Mouse (Mus musculus): ENCODE data around the gene Mfrp. TPM values are rescaled to one million over a fixed set of nuclear protein-coding genes. Genes with fewer than 3 reads are reported as not detected.
"Not testable (repeated sequence)": the region's sequence is repeated elsewhere in the genome, so short reads cannot be mapped to it uniquely, and the experiment has no call there.

Mfrp gene
- total RNA-seq, 2 experiments from 2014 or later, result not detected

DNA sequence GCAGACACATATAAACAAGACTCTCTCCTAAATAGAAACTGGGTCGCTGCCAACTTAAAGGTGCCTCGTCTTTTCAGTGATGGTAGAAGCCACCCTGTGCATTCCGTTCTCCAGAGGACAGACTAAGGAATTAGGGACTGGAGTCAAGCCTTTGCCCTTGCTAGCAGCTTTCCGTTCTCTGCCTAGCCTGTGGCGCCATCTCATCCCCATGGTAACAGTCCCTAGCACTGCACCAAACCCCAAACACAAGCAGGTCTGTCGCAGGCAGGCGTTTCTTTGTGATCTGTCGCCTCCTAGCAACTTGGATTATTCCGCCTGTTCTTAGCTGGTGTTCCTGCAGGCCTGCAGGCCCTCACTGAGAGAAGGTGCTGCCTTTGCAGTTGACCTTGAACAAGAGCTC is 5.0 kb upstream of the Mfrp start:
- intact Hi-C loops (cut with DNase I), result no loop called here
- no peak for DNase-seq

DNA sequence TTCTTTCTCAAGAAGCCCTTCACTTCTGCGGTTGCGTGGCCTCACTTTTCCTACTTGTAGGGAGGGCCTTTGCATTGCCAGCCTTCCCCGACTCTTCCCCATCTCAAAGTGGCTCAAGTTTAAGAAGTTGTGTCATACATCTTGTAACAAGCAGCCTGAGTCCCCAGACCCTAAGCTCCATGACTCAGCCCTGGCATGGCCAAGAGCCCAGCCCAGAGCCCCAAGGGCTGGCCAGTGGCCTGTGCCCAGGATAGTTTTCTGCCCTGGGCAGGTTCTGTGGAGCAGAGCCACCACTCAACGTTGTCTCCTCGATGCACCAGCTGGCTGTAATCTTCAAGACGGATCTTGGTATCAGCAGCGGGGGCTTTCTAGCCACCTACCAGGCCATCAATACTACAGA is 3.4 kb downstream of the Mfrp start:
- no peak for DNase-seq
- intact Hi-C loops (cut with DNase I), result no loop called here

DNA sequence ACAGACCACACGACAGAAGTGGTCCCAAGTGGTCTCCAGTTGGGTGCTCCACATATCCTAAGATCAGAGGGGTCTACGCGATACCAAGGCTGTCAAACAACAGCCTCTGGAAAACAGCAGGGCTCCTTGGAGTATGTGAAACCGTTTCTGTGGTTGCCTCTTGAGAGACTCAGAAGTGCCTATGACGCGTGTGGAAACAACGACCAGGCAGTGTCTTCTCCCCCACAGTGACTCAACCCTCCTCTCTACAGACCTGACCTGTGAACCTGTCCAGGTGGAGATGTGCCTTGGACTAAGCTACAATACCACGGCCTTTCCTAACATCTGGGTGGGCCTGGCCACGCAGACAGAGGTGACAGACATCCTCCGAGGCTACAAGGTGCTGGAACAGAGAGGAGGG is 4.3 kb downstream of the Mfrp start:
- intact Hi-C loops (cut with DNase I), result no loop called here
- DNase-seq, result no peak

DNA sequence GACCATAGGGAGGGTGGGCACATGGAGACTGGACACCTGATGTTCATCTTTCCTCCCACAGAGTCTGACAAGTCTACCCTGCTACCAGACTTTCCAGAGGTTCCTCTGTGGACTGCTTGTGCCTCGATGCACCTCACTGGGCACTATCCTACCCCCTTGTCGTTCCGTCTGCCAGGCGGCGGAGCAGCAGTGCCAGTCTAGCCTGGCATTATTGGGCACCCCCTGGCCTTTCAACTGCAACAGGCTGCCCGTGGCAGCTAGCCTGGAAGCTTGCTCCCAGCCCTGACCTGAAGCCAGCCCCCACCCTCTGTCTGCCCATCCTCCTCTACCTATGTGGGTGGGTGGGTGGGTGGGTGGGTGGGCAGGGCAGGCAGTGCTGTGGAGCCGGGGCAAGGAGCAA is 4.7 kb downstream of the Mfrp start:
- intact Hi-C loops (cut with DNase I), result no loop called here
- no peak for DNase-seq

DNA sequence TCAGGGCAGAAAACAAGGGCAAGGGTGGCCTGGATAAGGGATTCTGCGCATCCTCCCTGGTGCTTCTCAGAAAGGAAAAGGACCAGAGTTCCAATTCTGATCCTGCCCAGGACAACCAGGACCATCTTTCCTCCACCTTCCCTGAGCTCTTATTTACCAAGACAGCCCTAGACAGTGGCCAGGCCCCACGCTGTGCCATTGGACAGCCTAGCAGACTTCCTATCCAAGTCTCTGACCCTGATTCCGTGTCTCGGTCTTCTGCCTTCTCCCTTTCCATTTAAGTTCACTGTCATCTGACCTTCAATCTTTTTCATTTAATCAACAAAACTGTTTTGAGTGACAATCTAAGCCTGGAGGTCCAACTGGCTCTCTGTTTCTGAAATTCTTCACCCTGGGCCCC is 5.1 kb downstream of the Mfrp start:
- intact Hi-C loops (cut with DNase I), result no loop called here
- peak in 1 of 2 experiments; percentile 3 for DNase-seq

DNA sequence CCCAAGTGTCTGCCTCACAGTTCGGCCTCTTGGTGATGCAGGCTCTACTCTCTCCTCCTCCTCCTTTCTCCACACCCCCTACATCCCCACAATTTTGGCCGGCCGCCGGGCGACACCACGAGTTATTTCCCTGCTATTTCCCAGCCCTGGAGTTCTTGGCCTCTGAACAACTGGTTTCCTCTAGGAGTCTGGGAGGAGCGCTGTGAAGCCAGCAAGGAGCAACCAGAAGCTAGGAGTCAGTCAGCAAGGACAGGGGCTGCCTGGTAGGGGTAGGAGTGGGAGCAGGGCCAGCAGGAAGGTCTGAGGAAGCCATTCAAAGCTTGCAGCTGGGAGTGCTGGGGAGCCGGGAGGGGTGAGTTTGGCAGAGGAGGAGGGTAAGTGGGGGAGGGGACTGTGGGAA is 5.6 kb downstream of the Mfrp start, which contains the start of gene C1qtnf5:
Gene C1qtnf5 (plus strand): TSS at position 136 of the 400 bp plus-strand sequence.
- intact Hi-C loops (cut with DNase I), result no loop called here

DNA sequence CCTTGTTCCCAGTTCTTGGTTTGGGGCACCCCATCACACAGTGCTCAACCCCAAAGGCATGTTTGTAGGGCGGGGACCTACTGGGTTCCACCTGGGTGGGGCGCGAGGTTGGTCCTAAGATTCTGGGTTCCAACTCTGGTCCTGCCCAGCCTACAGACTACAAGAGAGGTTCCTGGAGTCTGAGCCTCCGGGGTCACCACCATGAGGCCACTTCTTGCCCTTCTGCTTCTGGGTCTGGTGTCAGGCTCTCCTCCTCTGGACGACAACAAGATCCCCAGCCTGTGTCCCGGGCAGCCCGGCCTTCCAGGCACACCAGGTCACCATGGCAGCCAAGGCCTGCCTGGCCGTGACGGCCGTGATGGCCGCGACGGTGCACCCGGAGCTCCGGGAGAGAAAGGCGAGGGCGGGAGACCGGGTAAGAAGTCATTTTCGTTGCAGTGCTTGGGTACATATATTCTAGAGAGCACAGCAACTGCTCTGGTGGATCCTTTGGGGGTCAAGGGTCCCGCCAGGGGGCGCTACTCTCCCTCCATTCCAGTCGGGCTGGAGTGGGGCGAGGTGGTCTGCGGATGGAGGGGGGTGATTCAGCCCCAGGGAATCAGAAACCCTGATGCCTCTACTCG is 6.1 kb downstream of the Mfrp start:
- intact Hi-C loops (cut with DNase I), result no loop called here
- DNase-seq, result peak in 1 of 2 experiments; percentile 38

More for the DNA sequence above, 5.6 kb downstream of the Mfrp start, which contains the start of gene C1qtnf5:
- DNase-seq, result peak; percentile 81 to 93

DNA sequence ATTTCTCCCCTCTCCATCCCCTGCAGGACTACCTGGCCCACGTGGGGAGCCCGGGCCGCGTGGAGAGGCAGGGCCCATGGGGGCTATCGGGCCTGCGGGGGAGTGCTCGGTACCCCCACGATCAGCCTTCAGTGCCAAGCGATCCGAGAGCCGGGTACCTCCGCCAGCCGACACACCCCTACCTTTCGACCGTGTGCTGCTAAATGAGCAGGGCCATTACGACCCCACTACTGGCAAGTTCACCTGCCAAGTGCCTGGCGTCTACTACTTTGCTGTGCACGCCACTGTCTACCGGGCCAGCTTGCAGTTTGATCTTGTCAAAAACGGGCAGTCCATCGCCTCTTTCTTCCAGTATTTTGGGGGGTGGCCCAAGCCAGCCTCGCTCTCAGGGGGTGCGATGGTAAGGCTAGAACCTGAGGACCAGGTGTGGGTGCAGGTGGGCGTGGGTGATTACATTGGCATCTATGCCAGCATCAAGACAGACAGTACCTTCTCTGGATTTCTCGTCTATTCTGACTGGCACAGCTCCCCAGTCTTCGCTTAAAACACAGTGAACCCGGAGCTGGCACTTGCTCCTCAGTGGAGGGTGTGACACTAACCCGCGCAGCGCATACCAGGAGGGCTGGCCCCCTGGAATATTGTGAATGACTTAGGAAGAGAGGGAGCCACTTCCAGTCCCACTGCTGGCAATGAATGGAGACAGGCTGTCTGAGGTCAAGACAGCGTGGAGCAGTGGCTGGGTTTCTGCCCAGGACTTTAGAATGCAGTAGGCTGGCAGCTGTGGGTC is 6.9 kb downstream of the Mfrp start:
- peak in 1 of 2 experiments; percentile 8 for DNase-seq
- intact Hi-C loops (cut with DNase I), result no loop called here

DNA sequence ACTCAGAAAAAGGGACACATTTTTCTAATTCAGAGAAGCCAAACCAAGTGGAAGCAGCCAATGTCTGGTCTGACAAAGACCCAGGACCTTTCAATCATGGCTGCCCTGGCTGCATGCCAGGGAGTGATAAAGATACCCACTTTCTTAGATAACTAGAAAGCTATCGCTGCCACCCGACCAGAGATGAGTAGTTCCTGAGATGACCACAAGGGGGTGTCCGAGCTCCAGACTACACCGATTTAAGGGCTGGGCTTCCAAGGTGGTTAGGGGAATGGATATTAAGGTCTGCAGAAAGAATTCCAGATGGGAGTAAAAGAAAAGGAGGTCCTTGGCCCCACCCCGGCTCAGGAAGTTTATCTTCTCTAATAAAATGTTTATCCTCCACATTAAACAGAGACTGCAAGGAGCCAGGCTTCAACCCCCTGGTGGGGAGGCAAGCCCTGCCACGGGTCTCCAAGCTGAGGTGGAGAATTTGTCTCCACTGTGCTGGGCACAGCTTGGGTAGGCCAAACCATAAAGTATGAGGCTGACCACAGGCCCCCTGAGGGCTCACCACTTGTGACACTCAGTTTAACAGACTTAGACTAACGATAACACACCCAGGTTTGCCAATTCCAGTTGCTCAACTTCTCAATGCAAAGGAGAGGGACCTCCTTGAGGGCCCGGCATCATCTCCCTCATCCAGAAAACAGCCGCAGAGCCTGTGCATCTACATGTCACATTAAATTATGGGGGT is 8.0 kb downstream of the Mfrp start:
- intact Hi-C loops (cut with DNase I), result no loop called here

DNA sequence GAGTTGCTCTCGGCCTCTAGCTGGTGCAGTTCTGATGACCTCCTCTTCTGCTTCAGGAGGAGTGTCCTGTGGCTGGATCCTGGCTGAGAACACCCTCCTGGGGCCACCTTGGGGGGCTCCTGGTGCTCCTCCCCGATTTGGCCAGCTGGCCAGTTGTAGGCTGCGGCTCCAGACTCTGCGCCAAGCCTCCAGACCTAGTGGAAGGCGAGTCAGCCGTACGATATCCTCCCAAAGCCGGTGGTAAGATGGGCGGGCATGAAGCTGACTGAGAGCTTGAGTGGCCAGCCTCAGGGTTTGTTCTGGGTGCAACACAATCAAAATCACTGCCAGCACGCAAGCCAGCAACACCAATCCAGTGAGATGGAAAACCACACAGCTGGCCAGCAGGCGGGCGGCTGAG is 10.4 kb downstream of the Mfrp start:
- DNase-seq; intact Hi-C loops (cut with DNase I): not testable (repeated sequence)

More for the DNA sequence above, 8.0 kb downstream of the Mfrp start:
- peak; percentile 58 to 73 for DNase-seq

DNA sequence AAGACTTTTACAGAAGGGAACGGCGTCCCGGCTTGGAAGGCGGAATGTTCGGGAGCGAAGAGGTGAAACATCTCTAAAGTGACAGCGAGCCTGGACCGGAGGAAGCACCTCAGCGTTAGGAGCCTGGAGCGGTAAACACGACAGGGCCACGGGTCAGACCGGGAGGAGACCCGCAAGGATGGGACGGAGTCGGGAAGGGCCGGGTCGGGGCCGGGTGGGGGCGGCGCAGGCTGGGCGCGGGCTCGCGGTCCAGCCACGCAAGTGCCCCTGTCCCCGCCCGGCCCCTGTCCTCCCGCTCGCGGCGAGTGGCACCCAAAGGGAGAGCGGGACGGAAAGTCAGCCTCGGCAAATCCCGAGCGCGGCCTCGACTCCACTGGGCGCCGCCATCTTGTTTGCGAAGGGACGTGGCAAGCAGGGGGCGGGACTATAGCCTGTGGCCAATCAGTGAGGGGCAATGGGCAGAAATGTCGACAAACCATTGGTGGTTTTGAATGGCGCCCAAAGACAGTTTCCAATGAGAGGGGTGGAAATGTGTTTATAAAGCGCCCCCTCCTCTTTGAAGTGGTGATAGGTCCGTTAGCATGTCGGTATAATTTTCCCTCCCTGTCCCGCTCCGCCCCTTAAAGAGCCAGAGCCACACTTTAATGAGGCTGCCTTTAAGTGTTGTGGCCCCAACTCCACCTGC is 11.7 kb downstream of the Mfrp start, which contains the start of the genes Gm49380 and Rnf26:
Gene Gm49380 (minus strand): TSS at position 396 of the 685 bp plus-strand sequence.
Gene Rnf26 (minus strand): TSS at position 413 of the 685 bp plus-strand sequence.
- intact Hi-C loops (cut with DNase I), result no loop called here
- DNase-seq, result peak; percentile 87 to 95

DNA sequence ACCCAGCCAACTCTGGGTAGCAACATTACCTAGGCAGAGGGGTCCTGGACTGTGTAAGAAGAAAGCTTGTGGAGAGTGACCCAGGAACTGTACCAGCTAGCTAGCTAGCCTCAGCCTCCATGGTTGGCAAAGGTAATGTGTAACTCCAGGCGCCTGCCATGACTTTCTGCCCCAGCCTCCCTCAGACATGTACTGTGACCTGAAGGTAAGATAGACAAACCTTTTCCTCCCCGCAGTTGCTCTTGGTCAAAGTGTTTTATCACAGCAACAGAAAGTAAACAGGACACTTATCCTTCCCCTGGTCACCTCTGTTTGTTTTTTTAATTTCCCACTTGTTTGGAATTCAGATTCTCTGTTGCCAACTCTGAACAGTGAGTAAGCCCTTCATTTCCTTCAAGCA is 12.9 kb downstream of the Mfrp start:
- peak in 1 of 2 experiments; percentile 1 for DNase-seq
- intact Hi-C loops (cut with DNase I), result no loop called here

DNA sequence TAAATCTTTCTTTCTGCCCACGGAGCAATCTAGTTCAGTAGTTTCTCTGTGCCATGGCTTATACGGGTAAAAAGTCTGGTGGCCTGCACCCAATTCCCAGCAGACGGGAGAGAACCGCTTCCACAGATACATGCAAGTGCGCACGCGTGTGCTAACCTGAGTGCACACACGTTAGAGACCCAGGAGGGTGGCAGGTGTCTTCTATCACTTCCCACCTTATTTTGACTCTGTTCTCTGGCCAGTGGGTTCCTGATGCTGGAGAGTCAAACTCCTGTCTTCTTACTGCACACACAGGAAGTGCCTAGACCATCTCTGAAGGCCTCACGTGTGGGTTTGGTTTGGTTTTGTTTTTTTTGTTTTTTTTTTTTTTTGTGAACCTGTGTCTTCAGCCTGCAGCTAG is 14.1 kb downstream of the Mfrp start:
- peak in 1 of 2 experiments; percentile 0 for DNase-seq
- intact Hi-C loops (cut with DNase I), result no loop called here

DNA sequence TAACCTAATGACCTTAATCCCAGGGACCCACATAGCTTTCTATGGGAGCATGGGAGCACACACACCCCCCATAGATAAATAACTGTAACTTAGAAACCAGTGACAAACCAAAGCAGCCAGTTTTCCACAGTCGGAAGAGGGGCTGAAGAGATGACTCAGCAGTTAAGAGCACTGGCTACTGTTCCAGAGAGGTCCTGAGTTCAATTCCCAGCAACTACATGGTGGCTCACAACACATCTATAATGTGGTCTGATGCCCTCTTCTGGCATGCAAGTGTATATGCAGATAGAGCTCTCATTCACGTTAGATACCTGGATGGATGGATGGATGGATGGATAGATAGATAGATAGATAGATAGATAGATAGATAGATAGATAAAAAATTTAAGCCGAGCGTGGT is 14.7 kb downstream of the Mfrp start:
- intact Hi-C loops (cut with DNase I), result no loop called here
- no peak for DNase-seq

DNA sequence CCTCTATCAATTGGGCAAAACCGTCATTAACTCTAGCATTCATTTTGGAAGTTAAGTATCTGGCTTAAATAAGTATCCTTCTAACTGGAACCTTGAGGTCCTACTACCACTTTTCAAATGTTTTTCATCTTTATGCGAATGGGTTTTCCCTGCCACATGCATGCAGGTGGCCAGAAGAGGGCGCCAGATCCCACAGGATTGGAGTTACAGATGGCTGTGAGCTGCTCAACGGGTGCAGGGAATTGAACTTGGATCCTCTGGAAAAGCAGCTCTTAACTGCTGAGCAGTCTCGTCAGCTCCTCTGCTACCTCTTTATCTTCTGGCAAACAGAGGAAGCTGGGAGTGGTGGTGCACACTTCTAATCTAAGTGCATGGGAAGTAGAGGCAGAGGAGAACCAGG is 17.5 kb downstream of the Mfrp start:
- DNase-seq, result peak in 1 of 2 experiments; percentile 6
- intact Hi-C loops (cut with DNase I), result no loop called here

DNA sequence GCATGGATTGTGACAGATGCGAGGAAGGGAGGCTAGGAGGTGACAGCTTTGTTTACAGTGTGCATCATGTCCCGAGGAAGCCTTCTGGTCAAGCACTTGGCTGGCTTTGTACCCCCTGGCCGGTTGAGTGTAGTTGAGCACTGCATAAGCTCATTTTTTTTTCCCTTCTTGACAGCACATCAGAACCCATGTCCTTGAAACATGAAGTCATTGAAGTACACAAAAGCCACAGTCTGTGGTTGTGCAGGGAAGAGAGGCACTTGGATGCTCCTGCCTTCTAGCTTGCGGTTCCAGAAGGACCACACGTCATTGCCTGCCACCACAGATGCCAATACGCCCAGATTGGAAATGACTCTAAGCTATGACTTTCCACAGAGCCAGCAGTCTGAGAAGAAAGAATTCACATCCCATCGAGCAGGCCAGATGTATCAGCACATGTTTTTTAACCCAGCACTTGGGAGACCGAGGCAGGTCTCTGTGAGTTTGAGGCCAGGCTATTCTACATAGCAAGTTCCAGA is 18.5 kb downstream of the Mfrp start:
- intact Hi-C loops (cut with DNase I), result no loop called here
- DNase-seq, result peak in 1 of 2 experiments; percentile 1

DNA sequence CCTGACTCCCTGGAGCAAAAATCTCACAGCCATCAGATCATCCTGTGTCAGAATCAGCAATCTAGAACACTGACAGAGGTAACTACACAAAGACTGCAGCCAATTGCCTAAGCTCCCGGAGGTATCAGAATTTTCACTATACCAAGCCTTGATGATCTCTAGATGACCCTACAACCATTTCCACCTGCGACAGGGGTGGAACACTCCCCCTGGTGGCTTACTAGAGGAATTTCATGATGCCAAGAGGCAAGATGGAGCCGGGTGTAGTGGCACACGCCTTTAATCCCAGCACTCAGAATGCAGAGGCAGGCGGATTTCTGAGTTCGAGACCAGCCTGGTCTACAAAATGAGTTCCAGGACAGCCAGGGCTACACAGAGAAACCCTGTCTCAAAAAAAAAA is 22.8 kb downstream of the Mfrp start:
- DNase-seq, result no peak
- intact Hi-C loops (cut with DNase I), result loop anchor here (2.0 kb wide), 1 partner anchor 140 kb away; no protein-coding TSS in a partner anchor

DNA sequence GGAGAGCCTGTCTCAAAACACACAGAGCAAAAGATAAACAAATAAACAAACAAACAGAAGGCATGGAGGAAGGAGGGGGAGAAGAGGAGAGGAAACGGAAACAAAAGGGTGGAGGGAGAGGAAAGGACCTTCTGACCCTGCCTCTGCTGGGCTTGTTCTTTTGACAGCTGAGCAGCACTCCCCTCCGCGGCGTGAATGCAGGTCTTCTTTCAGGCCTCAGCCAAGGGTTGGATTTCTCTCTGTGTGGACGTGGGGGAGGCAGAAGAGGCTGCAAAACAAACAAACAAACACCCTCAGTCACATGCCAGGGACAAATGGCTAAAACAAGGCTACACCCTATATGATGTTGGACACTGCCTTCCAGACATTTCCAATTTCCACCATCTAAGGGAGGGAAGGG is 23.5 kb downstream of the Mfrp start:
- intact Hi-C loops (cut with DNase I), result loop anchor here (2.0 to 5.0 kb wide), 2 partner anchors 140 to 262 kb away; no protein-coding TSS in a partner anchor
- DNase-seq, result no peak

DNA sequence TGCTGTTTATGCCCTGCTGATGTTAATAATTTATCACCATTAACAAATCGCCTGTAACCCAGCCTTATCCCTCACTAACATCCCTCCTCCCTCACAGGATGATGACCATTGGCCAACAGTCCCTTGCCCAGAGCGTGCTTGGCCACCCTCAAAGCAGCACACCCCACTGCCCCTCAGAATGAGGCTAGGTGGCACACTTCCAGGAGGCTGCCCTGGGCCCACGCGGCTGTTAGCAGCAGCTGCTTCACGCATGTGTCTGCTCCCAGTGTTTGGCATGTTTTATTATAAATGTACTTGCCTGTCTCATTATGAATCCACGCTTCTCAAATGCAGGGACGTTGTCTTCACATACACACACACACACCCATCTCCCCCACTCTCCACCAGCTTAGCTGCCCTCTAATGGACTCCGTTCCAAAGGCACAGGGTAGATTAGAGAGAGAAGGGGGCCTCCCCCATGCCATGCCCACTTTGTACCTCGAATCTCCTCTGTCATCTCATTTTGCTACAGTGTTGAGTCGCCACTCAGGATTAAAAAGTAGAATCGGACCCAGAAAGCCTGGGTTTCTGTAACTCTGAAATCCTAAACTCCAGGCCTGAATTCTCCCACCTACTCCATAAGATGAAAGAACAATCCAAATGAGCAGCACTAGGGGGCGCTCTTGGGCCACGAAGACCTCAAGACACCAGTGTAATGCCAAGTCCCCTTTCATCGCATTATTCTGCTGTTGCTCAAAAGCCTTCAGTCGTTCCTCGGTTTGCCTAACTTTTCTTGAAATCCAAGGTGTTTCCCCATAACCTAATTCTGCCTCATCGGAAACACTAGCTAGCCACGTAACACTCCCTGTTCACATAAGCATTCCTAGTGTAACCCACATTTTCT is 24.3 kb downstream of the Mfrp start:
- intact Hi-C loops (cut with DNase I), result loop anchor here (2.0 to 5.0 kb wide), 2 partner anchors 141 to 262 kb away; no protein-coding TSS in a partner anchor

More for the DNA sequence above, 24.3 kb downstream of the Mfrp start:
- DNase-seq, result peak; percentile 73 to 77
